Mouse (Mus musculus): ENCODE measurements around the gene Pgm2.

- no peak for TF ChIP-seq POLR2A (IDR thresholded peaks at IDR 0.05; ENCODE audit: control insufficient read depth, low read depth, low read length)
- no peak for TF ChIP-seq CTCF (IDR thresholded peaks at IDR 0.05; ENCODE audit: control insufficient read depth, insufficient read depth, insufficient replicate concordance, low read depth, low read length)
Measured at GRCm38 (mm10) chr5:64107596-64108289, 15.0 kb downstream of the Pgm2 start.
